Mouse (Mus musculus) liver, adult (tissue): ENCODE results near the gene Stim2.

ENCODE experiments used
- GATA4 ChIP-seq: IDR thresholded peaks from 2 replicates; pipeline ENCODE4 v1.6.1; 2014; ENCODE audit warnings: mild to moderate bottlenecking, low read length; ENCODE audit not compliant: insufficient replicate concordance

The Stim2 gene

GRCm38 (mm10) chr5:53998146-53998742 lies at the start of gene Stim2:
TSS of gene Stim2 (plus strand) at chr5:53998499.
- peak; percentile 53; the same call in 1 of the 2 replicates for TF ChIP-seq GATA4

DNA sequence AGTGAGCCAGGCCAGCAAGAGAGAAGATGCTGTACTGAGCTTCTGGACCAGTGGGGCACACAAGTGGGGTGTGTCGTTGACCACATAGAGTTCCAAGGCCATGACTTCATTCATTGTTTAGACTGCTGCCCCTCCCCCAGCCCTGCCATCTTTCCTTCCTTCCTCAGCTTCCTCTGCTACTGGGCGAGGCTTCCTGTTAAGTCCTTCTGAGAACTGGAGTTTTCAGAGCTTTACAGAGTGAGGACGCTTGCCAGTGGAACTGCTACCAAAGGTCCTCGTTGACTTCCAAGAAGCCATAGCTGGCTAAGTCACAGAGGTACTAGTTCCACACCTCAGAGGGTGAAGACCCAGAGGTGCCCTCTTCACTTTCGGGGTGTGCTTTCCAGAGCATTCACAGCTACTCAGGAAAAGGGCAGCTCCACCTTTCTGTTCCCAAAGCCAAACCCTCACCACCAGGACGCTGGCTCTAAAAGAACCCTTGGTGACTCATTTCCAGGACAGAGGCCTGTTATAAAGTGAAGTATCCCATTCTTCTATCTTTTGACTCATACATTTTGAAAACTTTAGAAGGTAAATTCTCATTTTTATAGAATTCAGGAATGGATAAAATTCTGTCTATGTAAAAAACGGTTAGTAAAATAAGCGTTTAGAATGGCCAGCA lies 49.6 kb upstream of the Stim2 start:
- peak; percentile 88; the same call in 1 of the 2 replicates for TF ChIP-seq GATA4

- no peak for TF ChIP-seq GATA4
These were observed 48.1 kb upstream of the Stim2 start for GRCm38 (mm10) chr5:53950189-53950588.

DNA sequence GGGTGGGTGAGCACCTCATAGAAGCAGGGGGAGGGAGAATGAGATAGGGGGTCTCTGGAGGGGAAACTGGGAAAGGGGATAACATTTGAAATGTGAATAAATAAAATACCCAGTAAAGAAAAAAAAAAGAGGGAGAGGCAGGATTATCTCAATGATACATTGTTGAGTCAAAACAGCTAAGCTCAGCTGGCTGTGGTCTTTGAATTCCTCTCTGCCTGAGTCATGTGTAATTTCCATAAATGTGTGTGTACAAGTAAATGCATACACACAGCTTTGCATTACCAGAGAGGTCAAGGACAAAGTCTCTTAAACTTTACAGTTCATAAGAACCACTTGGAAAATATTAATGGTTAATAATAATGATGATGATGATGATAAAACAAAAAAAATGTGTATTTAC lies 45.1 kb upstream of the Stim2 start:
- TF ChIP-seq GATA4, result no peak

DNA sequence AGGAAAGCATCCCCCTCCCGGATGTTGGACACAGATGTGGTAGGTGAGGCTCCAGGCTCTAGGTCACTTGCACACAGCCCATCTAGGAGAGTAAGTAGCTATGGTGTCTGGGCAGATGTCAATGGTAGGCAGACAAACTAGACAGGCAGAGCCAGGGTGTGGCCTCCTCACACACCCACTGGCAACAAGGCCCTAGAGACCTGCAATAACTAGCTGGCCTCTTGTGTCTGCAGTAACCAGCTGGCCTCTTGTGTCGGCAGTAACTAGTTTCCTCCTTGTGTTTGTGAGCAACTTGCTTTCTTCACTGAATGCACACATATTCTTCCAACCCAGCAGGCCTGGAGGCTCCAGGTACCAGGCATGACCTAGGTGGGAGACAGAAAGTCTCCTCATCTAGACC lies 44.5 kb upstream of the Stim2 start:
- no peak for TF ChIP-seq GATA4

DNA sequence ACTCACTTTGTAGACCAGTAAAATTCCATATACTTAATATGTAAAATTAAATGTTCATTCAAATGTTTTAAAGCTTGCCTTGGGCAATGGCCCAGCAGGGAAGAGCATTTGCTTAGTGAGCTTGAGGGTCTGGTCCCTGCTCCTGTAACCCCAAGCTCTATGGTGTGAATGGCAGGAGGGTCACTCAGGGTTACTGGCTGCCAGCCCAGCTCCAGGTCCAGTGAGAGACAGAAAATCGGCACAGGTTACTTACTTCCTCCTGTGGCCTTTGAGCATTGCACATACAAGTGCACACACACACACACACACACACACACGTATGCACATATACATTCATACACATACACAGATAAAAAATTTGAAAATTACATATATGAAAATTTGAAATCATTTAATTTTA lies 42.3 kb upstream of the Stim2 start:
- no peak for TF ChIP-seq GATA4

- TF ChIP-seq GATA4, result no peak
These were observed 41.6 kb upstream of the Stim2 start for GRCm38 (mm10) chr5:53956396-53957314.

DNA sequence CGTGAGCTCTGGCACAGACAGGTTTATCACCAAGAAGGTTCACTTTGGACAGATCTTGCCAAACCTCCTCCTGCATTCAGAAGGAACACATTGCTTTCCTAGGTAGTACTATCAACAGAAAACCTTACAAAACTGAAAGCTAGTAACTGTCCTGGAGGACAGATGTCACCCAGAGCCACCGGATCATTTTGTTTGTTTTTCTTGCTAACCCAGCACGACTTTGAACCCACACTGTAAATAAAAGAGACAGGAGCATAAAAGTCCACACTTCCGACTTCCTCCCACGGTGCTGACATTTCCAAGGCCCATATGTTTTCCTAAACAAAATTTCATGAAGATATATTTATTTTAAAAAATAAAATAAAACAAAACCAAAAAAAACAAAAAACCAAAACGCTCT lies 41.0 kb upstream of the Stim2 start:
- no peak for TF ChIP-seq GATA4

DNA sequence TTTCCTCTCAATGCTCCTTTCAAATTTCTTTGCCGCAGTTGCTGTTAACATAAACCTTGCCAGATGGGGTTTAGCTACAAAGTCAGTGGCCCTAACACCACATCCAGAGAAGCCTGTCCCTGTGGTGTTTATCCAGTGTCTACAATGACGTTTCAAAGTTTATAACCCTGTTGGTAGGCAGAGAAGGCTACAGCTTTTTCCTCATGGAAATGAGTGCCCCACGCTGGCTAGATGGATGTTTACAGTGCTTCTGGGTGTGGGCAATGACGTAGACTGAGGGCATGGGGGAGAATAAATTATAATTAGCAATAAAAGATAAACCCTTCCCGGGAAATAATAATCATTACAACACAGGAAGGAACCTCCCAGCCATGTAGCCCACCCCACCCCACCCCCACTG lies 37.1 kb upstream of the Stim2 start:
- no peak for TF ChIP-seq GATA4

DNA sequence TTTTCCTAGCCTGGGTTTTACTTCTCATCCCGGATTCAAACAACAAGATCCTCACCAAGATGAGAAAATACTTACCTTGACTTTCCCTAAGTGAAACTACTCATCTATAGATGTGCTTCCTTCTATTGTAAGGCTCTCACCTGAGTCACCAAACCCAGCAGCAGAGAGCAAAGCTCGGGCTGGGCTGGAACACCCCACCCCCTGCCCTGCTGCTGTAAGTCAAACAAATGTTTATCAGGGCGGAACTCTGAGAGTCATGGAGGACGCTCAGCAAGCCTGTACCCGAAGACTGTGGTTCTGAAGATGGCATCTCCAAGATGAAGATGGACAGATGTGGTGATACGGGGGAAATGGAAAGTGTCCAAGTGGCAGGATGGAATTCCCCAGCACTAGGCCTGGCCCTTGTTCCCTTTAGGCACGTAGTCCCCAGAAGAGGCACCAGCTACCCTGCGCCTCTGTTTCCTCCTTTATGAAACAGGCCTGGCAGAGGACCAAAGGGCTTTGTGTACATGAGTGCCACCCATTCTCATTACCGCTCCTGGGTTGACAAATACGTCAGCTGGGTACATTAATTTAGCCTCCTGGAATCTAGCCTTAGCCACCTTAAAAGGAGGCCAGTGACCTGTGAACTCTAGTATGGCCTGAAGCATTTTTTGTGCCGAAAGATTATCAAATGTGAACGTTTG lies 36.3 kb upstream of the Stim2 start:
- TF ChIP-seq GATA4, result no peak; the same call in 1 of the 2 replicates

DNA sequence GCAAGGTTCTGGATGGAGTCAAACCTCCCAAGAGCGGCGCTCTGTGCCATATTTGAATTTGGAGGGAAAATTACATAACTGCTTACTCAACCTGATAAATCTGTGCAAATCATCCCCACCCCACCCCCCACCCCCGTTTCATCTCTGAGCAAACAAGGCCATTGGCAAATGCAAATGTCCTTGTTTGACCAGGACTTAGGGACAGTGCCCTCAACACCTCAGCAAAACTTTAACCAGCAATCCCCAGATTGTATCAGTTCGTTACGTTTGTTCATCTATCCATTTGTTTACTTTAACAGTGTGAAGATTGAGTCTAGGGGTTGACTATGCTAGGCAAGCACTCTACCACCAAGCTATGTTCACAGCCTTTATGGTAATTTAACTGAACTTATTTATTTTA lies 32.6 kb upstream of the Stim2 start:
- TF ChIP-seq GATA4, result peak; percentile 24; the same call in 1 of the 2 replicates

DNA sequence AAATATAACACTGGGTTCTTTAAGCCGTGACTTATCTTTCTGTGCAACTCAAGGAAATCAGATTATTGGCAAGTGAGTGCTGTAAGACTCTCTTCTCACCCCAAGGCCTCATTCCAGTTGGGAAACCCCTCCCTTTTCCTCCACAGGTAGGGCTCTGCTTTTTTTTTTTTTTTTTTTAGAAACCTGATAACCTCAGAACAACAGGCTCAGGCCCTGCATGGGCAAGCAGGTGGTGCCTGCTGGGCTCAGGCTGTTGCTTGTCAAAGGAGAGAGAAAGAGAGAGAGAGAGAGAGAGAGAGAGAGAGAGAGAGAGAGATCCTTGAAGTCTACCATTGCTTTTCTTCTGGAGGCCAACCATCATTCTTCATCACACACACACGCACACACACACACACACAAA lies 30.7 kb upstream of the Stim2 start:
- TF ChIP-seq GATA4, result no peak

GRCm38 (mm10) chr5:53970178-53970577 lies 28.1 kb upstream of the Stim2 start:
- TF ChIP-seq GATA4, result peak; percentile 70; the same call in 1 of the 2 replicates

DNA sequence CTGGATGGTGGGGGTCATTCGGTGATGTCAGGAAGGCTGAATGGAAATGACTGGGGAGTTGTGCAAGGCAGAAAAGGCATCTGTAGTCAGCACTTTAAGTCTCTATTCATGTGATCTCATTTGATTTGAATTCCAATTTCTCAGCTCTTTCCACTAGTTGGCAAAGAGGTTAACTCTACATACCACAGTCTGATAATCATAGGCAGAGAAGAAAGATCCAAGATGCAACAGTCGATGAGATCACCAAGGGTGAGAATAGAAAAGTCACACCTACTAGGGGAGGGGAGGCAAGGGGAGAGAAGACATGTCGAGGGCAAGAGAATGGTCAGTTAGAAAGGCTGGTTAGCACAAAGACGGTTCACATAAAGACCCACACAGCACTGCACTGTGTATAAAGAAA lies 27.1 kb upstream of the Stim2 start:
- no peak for TF ChIP-seq GATA4

GRCm38 (mm10) chr5:53972905-53973304 lies 25.4 kb upstream of the Stim2 start:
- TF ChIP-seq GATA4, result no peak
